Mouse (Mus musculus) kidney, postnatal 10 days (tissue): ENCODE results near the gene Mobp.
"Not testable (repeated sequence)": the region's sequence is repeated elsewhere in the genome, so short reads cannot be mapped to it uniquely, and the experiment has no call there.

Experiments used
- DNase-seq: peaks from one replicate; pipeline ENCODE4 v3.0.0; 2021; ENCODE audit warnings: mixed read lengths

Mobp gene

DNA sequence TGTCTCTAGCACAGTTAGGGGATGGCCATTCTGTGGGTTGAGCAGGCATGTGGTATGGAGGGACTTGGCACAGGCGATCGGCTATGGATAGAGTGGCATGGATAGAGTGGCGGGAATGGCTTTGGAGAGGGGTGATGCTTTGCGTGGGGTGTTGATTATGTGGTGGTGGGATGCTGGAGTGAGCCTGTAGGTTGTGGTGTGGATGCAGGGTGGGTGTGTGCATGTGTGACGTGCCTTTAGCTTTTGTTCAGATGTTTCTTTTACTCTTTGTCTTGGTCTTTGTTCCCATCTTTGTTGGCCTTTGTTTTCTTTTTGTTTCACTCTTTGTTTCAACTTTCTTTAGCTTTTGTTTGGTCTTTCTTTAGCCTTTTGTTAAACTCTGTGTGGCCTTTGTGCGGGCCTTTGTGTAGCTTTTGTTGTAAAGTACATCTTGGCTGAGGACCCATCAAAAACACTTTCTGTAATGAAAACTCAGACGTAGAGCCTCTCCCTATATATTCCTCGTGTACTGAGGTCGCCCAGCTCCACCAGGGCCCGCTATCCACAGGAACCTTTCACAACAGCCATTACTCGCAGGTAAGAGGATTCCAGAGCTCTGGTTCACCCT lies at the start of gene Mobp:
TSS of gene Mobp (plus strand) at position 486 of the 607 bp plus-strand sequence.
- DNase-seq = no peak

DNA sequence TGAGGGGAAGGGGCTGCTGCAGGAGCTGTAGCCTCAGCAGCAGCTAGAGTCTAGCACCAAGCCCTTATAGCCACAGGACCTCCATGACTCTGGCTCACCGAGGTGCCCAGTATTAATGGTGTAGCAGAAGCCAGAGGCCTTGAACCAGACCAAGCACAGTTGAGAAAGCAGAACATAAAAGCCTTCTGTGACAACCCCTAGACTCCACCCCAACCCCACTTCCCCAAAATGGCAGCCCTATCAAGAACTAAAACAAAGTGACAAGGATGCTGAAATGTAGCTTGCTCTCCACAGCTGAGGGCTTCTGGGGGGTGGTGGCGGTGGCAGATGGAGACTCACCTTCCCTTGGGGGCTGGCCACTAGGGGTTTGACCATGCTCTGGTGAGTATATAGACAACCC lies 48.3 kb upstream of the Mobp start:
- no peak for DNase-seq

DNA sequence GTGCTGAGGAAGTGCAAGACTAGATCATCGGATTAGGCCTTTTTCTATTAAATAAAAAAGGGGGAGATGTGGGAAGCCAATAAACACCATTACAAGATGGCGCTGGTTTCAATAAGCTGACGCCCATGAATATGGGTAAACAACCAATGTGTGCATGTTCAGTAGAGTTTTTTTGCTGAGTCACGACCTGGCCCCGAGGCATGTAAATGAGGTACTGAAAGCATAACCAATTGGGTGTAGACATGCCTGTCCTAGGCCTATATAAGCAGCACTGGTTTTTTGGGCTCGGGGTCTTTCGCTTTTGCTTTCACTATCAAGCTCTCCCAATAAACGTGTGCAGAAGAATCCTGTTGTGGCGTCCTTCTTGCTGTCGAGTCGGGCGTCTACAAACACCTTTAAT lies 40.6 kb upstream of the Mobp start:
- DNase-seq = not testable (repeated sequence)

DNA sequence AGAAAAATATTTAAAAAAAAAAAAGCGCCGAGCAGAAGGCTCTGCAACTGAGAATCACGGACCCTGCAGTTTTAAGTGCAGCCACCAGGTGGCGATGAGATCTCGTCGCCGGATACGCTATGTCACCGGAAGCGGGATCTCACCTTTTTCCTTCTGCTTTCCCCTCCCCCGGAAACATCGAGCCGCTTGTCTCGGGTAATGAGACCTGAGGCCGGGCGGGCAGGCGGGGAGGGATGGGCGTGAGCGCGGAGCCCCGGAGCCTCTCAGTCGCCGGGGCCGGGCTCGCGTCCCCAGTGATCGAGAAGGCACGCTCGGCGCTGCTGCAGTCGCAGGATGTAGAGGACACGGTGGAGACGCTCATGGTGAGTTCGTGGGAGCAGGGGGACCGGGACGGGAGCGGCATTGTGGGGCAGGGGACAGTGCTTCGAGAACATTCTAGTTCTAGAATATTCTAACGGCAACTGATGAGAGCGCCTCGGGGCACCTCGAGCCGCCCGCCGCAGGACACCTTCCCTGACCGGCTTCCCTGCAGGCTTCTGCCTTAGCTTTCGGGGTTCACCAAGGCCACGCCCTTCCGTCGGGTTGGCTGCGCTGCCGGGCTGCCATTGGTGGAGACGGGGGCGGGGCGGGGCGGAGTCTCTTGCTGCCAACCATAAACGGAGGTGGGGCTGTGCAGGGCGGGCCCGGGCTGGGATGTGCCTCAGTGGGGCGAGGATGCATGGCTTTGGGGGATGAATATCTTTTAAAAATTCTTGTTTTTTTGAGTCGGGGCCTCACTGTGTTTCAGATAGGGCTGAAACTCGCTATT lies 39.1 kb upstream of the Mobp start, which contains the start of gene Slc25a38:
TSS of gene Slc25a38 (plus strand) at position 164 of the 808 bp plus-strand sequence.
- DNase-seq = peak; percentile 98

DNA sequence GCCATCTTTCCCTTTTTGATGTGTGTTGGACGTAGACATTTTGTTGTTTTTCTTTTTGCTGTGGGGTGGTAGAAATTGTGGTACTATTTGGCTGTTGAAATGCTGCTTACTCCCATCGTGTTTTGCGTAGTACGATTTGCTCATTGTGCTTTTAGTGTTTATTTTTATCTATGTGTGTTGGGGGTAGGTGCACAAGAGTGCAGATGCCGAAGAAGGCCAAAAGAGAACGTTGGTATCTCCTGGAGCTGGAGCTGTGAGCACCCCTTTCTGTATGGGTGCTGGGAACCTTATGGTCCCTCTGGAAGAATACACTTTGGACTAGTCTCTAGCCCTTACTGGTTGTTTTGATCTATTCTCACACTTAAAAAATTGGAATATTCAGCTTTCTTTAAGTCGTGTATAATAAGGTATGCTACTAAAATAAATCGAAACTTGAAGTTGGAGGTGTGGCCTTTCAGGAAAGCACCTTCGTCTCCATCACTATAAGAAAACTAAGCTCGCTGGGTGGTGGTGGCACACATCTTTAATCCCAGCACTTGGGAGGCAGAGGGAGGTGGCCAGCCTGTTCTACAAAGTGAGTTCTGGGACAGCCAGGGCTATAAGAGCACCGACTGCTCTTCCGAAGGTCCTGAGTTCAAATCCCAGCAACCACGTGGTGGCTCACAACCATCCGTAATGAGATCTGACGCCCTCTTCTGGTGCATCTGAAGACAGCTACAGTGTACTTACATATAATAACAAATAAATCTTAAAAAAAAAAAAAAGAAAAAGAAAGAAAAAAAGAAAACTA lies 38.2 kb upstream of the Mobp start:
- DNase-seq = no peak

DNA sequence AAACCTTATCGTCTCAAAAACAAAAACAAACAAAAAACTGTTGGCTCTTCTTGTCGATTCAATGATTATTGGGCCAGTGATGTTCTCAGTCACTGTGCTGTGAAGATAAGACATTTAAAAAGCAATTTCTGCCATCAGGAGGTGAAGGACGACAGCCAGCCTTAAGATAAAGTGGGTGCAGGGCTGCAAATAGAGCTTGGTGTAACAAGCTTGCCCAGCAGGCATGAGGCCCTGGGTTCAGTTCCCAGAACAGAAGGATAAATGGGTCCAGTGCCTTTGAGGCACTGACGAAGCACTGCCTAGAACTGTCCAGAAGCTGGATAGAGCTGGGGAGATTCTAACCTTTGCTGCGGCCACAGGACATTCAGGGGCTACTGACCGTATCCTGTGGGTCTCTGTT lies 37.0 kb upstream of the Mobp start:
- DNase-seq = no peak

DNA sequence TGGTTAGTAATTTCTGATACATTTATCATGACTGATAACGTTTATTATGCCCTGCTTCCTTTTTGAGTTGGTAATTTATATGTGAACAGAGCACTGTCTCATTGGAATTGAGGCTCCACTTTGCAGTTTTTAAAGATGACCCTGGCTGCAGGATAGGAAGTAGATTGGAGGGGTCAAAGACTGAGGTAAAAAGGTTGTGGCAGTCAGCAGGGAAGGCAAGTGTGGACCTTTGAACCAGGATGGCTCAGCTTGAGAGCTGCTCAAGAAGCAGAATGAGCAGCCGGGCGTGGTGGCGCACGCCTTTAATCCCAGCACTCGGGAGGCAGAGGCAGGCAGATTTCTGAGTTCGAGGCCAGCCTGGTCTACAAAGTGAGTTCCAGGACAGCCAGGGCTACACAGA lies 36.1 kb upstream of the Mobp start:
- no peak for DNase-seq

DNA sequence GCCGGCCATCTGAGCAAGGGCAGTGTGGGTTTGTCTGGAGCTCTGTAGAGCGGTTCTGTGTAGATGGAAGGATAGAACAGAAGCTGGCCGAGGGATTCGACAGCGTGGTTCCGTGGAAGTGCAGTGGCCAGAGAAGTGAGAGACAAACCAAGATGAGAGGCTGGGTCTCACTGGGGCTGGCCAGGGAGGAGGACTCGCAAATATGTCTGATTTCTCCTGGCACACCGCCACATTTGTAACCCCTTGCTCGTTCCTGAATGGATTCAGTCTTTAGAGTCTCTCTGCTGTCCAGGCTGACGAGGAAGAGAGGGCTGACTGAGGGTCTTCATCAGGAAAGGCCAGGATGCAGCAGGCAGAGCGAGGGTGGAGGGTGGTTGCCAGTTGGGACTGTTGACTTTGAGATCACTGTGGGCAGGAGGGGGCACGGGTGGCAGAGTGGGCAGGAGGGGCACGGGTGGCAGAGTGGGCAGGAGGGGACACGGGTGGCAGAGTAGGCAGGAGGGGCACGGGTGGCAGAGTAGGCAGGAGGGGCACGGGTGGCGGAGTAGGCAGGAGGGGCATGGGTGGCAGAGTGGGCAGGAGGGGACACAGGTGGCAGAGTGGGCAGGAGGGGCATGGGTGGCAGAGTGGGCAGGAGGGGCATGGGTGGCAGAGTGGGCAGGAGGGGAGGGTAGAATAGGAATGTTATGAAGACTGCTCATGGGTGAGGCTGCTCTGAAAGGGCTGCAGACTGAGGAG lies 35.3 kb upstream of the Mobp start:
- DNase-seq = no peak

DNA sequence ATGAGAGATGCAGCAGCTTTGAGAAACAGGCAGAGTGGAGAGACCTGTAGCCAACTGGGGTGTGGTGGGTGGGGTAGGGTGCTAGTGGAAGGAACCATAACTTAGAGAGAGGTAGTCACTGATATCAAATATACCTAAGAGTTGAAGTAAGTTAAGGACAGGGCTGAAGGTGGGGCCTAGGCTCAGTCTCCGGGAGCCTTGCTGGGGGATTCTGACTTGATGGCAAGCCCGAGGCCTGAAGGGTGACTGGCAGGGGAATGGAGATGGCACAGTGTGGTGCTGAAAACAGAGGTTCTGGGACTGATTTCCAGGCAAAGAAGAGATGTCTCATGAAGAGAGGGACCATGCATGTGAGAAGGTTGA lies 34.7 kb upstream of the Mobp start:
- DNase-seq = no peak

DNA sequence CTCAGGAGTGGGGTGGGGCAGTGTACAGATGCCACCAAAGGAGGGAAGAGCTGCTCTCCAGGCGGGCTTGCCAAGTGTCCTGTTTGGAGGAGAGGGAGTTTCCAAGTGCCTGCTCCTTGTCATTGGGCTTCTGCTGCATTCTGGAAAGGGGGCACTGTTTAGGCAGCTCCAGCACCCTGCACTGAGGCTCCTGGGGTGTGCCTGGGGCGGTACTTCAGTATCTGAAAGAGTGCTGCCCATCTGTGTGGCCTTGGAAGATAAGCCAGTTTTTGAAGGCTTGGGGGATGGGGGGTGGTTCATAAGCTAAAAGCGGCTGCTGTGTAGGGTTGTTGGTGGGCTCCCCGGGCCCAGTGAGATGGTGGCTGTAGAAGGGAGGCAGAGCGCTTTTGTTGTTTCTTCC lies 33.9 kb upstream of the Mobp start:
- no peak for DNase-seq

DNA sequence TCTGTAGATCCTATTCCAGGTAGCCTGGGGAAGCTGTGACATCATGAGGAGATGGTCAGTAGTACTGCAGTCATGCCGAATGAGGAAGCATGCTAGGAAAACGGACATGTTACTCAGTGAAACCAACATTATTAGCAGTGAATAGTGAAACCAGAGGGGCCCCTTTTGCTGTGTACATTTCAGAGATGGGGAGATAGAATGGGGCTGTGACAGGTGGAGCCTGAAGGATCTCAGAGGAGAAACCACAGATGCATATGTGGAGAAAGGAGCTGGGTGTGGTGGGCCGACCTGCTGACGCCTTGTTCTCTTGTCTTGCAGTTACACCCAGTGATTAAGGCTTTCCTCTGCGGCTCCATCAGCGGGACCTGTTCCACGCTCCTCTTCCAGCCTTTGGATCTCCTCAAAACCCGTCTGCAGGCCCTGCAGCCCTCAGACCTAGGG lies 33.3 kb upstream of the Mobp start:
- no peak for DNase-seq

DNA sequence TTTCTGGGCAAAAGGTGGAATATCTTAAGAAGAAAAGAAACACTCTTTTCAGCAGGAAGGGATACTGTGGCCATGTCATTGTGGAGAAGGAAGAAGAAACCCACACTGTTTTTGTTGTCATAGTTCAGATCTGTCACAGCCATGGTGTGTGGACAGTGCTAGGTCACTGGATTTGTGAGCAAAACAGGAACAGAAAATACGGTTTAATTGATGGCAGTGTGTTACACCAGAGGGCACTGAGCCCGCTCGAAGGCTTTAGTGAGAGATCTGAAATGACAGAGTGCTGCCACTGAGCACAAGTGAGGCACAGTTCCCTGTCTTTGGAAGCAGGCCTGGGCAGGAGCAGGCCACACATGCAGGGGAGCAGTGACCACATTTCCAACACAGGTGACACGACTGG lies 31.3 kb upstream of the Mobp start:
- DNase-seq = no peak

DNA sequence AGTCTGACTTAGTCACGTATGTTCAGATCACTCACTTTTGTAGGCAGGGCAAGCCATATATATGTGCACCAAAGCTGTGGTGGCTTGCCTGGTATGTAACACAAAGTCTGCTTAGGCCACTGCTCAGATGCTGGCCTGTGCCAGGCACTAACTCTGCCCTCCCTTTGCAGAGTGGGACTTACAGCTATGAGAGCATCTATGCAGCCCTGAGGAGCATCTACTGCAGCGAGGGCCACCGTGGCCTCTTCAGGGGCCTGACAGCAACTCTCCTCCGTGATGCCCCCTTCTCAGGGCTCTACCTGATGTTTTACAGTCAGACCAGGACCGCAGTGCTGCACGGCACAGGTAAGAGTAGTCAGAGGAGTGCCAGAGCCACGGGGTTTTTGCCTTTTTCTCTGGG lies 29.0 kb upstream of the Mobp start:
- no peak for DNase-seq

DNA sequence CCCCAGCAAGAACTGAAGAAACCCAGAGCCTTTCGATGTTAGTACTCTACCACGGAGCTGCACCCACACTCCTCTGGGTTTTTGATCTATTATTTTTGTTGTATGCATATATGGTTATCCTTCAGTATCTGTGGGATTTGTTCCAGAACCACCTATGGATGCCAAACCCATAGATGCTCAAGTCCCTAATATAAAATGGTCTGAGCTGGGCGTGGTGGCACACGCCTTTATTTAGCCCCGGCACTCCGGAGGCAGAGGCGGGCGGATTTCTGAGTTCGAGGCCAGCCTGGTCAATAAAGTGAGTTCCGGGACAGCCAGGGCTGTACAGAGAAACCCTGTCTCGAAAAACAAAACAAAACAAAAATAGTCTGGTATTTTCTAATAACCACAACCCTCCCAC lies 22.6 kb upstream of the Mobp start:
- DNase-seq = no peak

DNA sequence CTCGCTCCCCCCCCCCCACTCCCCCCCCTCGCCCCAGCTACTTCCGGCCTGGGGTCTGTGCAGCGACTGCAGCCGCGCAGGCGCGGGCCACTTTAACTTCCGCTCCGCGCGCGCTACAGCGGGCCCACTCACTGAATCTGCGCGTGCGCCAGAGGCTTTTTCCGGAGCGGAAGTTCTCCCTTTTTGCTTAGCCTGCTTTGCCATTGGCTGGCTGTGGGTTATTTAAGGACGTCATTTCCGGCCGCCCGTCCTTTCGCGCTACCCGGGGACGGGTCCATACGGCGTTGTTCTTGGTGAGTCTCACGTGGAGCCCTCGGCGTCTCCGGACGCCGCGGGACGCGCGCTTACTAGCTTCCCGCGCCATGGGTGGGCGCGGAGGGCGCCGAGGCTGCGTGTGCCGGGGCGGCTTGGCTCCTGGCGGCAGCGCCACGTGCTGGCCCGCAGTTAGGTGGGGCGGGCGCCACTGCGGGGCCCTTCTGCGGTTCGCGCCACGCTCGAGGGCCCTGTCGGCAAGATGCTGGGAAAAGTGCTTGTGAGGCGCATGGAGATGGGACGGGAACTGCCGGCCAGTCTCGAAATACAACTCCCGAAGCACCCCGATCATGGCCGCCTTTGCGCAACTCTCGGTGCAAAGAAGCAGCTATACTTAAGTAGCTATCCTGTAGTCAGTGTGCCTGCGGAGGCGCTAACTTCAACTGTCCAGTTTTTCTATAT lies 21.8 kb upstream of the Mobp start, which contains the start of gene Rpsa:
TSS of gene Rpsa (plus strand) at position 152 of the 714 bp plus-strand sequence.
- DNase-seq = peak; percentile 98

DNA sequence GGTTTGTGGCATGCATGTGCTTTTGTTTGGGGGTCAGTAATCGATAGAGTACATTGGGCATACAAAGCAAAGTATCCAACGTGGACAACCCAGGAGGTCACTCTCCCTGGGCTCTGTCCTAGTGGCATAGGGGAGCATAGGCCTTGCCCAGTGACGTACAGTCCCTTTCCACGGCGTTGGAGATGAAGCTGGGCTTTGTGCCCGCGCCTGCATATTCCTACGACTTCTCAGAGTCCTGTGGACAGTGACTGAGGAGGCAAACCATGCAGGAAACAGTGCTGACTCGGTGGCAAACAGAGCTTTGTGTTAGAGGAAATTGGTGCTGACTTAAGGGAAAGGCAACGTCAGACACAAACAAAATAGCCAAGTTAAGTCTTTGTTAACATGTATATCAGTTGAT lies 20.2 kb upstream of the Mobp start:
- DNase-seq = no peak

DNA sequence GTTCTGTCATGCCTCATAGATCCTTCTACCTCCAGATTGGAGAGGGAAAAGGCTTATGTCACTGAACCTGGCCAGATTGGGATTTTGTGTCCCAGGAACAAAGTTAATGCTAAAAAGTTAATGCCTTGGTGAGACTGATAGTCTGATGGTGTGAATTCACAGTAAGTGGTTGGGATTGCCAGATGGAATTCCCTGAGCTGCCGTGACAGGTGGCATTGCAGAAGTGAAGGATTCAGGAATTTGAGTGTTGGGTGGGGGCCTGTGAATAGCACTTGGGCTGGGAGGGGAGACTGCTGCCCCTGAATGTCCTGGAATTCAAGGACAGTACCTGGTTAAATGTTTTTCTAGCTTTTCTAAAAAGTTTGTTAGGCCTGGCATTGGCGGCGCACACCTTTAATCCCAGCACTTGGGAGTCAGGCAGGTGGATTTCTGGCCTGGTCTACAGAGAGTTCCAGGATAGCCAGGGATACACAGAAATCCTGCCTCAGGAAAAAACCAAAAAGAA lies 17.7 kb upstream of the Mobp start:
- DNase-seq = no peak

DNA sequence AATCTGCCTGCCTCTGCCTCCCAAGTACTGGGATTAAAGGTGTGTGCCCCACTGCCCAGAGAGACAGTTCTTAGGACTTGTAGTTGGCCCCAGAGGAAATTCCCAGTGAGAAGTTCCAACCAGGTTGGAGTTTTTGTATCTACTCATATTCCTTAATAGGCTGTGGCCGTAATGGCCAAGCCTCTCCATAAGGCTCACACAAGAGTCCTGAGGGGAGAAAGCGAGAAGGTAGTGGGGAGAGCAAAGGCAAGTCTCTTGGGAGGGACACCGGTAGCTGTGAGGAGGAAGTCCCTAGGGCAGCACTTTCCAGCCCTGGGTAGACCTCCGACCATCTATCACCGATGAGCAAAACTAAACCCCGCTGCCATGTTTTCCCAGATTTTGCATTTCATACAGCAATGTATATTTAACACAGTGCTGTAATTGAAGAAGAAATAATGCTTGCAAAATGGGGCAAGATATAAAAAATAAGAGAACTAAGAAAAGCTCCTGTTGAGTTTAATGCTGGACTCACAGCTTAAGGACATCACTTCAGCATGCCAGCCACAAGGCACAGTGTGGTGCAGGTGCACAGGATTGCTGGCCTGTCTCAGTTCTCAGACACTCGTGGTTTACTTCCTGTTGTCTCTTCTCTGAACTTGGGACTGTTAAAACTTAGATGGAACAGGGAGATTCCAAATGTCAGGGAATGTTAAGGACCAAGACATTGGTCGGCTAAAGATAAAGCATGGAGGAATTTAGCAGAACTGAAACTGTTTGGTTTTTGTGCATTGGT lies 16.3 kb upstream of the Mobp start:
- DNase-seq = no peak

DNA sequence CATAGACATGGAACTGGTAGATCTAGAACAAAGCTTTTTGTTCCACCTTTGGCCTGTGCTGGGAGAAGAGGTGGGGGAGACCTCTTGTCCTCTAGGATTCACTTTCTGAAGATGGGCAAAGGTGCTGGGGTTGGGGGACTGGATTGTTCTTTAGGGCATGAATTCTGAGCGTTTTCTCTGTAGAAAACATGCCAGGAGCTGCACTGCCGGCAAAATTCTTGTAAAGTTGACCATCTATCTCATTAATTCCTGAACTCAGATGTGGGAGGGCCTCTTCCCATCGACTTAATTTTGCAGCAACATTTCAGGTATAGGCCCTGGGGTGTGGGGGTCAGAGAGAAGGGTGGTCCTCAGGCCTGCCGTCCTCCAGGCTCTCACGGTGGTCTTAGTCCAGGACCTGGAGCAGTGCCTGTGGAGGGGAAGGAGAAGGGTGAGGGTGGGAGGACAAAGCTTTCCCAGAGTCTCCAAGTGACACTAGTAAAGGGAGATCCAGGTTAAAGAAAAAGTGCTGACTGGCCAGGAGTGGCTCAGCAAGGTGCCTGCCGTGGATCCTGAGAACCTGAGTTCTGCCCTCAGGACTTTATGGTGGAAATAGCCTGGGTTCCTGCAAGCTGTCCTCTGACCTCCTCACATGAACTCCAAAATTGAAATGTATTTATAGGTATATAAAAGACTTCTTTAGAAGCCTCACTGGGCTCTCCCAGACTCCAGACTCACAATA lies 15.6 kb upstream of the Mobp start:
- no peak for DNase-seq

DNA sequence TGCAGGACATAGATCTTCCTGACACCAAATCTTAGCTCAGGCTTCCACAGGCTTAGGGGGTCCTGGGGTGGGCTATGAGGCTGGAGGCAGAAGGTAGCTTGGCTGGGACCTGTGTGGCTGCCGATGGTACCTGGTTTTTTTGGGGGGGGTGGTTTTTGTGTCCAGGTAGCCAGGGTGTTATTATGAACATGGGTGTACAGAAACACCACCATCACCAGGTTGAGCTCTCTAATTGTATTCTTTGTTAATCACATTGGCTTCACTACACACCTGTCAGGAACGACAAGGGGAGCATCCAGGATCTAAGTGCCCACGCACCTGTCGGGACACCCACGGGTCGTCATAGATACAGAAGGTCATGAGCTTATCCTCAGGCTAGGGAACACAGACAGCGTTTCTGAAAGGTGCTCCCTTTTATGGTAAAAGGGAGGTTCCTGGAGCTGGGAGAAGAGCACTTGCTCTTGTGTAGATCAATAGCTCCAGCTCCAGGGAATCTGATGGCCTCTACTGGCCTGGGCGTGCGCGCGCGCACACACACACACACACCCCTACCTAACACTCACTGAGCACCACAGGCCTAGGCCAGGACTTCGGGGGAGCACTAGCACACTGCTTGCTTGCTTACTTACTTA lies 14.9 kb upstream of the Mobp start:
- no peak for DNase-seq
